Mouse (Mus musculus) heart, embryonic 12.5 days (tissue): ENCODE measurements around the gene Sar1a. TPM values are rescaled to one million over a fixed set of nuclear protein-coding genes. Genes with fewer than 3 reads are reported as not detected.

Experiments used
- ATAC-seq: fragments of 200-750 bp; cut with Nextera tagmentation; 2 replicates; pipeline ENCODE4 v1.8.0; 2017; ENCODE audit warnings: moderate TSS enrichment, moderate library complexity; ENCODE audit not compliant: insufficient number of reproducible peaks, low FRiP score
- H3K27ac ChIP-seq: fragments of 300-500 bp; sonication (generic); 2 replicates; pipeline ENCODE4 v1.5.1; 2016; ENCODE audit warnings: mild to moderate bottlenecking, moderate library complexity; ENCODE audit not compliant: poor library complexity, severe bottlenecking
- H3K27me3 ChIP-seq: fragments of 300-500 bp; sonication (generic); replicated peaks from 2 replicates; pipeline ENCODE4 v1.6.1; 2016; ENCODE audit warnings: mild to moderate bottlenecking, moderate library complexity
- H3K36me3 ChIP-seq: fragments of 300-500 bp; sonication (generic); 2 replicates; pipeline ENCODE4 v1.6.1; 2016; ENCODE audit warnings: mild to moderate bottlenecking, moderate library complexity
- H3K4me1 ChIP-seq: fragments of 300-500 bp; sonication (generic); replicated peaks from 2 replicates; pipeline ENCODE4 v1.6.1; 2016; ENCODE audit warnings: mild to moderate bottlenecking
- H3K4me2 ChIP-seq: fragments of 300-500 bp; sonication (generic); 2 replicates; pipeline ENCODE4 v1.6.1; 2016; ENCODE audit warnings: mild to moderate bottlenecking, moderate library complexity
- H3K4me3 ChIP-seq: fragments of 300-500 bp; sonication (generic); 2 replicates; pipeline ENCODE4 v1.5.1; 2016; ENCODE audit warnings: mild to moderate bottlenecking
- H3K9ac ChIP-seq: fragments of 300-500 bp; sonication (generic); 2 replicates; pipeline ENCODE4 v1.6.1; 2016; ENCODE audit warnings: mild to moderate bottlenecking, moderate library complexity
- H3K9me3 ChIP-seq: fragments of 300-500 bp; sonication (generic); replicated peaks from 2 replicates; pipeline ENCODE4 v1.6.1; 2016; ENCODE audit warnings: mild to moderate bottlenecking, moderate library complexity
- WGBS: fragments of 180-500 bp; shearing (Covaris S2); methylation state at CpG from one replicate; pipeline ENCODE4 v1.1.7; 2016; 5-methylcytosine and 5-hydroxymethylcytosine counted together
- polyA plus RNA-seq: library from polyadenylated mRNA; unstranded; fragments of >200 nt; fragmentation: Nextera tagmentation; extraction: Ambion mirVana; gene quantifications from 2 replicates; pipeline ENCODE4 v1.2.1, GENCODE M21; 2016

Sar1a gene
- polyA plus RNA-seq = 172 and 179 TPM in 2 replicates

DNA sequence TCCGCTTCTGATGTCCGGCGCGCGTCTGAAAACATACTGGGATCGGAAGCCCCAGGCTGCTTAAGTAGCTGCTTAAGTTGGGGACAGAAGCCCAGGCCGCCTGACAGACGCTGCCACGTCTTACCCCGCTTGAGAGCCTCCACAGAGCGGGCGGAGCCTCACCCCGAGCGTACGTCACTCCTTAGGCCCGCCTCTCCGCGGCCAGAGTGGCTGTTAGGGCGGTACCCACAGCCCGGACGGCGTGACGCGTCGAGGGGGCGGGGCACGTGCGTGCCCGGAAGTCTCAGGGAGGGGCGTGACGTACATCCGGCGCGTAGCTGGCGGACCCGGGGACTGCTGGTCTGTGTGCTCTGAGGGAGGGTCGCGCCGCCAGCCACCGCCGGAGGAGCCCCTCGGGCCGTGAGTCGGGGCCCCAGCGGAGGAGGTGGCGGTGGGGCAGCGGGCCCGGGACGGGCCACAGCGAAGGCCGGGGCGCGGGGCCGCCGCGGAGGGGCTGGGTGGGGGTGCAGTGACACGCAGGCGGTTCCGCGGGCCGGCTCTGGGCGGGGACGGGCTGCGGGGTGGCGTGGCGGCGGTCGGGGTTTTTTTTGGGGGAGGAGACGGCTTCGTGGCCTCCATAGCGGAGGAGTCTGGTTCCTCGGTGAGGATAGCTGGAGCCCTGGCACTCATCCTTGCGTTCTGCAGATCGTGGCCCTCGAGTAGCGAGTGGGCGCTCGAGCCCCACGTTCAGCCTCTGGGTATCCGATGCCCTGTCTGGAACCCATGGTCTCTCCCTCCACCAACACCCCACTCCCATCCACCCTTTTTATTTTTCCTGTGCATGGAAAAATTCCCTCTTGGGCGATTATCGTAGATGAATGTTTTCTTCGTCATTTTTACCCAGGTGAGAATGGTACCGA is at the start of gene Sar1a:
Sar1a (plus strand) TSS at position 285 of the 899 bp plus-strand sequence.
- peak within 1 kb of the TSS; percentile 97 for H3K9ac ChIP-seq
- under 1% methylated on average over 79 of the region's 84 CpGs for WGBS
- H3K36me3 ChIP-seq = peaks cover 15% of the 10 kb centered on the region
- peak within 1 kb of the TSS; percentile 95 for H3K4me2 ChIP-seq
- no peaks in the 10 kb centered on the region for H3K27me3 ChIP-seq
- peak; percentile 100 for ATAC-seq
- H3K9me3 ChIP-seq = no peaks in the 10 kb centered on the region
- peaks cover 15% of the 10 kb centered on the region for H3K4me1 ChIP-seq
- peak within 1 kb of the TSS; percentile 99 for H3K4me3 ChIP-seq
- H3K27ac ChIP-seq = peak within 1 kb of the TSS; percentile 81

DNA sequence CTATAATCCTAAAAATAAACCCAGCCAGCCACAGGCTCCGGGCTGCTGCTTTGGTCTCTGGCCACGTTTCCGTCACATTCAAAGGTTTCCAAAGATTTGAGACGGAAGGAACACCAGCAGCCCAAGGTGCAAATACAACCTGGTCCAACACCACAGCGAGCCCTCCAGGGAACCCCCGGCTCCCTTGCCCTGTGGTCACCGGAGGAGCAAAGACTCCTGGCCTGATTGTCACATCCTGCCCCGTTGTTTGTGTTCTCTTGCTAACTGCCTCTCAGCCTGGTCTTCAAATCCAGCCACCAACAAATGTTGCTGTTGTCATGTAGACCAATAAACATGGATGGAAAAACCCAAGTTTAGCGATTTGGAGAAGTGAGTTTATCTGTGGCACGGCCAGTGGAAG is 47.7 kb upstream of the Sar1a start:
- Histone ChIP-seq H3K27me3 (no peaks in the 10 kb centered on the region), H3K9me3 (0 out of 2 replicates have a peak, but pooled peaks cover 7% of the 10 kb centered on the region), H3K4me2 (no peak overlapping the region), H3K9ac (no peak overlapping the region), H3K27ac (no peak overlapping the region), H3K4me3 (no peak overlapping the region), H3K4me1 (peaks cover 12% of the 10 kb centered on the region), H3K36me3 (no peaks in the 10 kb centered on the region)
- ATAC-seq = no peak
- WGBS = 61% methylated on average over 10 of the region's 10 CpGs

DNA sequence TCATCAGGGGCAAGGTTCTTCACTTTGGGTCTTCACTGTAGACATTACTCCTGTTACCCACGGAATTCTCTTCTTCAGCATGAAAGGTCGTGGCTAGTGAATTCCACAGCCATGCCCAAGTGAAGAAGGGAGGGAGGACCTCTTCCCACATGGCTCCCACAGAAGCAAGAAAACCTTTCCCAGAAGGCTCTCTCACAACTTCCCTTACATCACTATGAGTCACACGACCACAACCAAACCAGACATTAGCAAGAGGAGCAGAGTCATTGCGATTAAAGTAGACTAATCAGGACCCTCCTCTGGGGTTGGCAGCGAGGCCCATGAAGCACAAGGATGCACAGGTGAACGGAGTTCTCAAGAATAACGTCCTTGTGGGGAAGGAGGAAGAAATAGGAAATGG is 43.0 kb upstream of the Sar1a start:
- ATAC-seq = no peak
- H3K36me3 ChIP-seq = no peaks in the 10 kb centered on the region
- H3K27me3 ChIP-seq = no peaks in the 10 kb centered on the region
- WGBS = 71% methylated on average over 7 of the region's 7 CpGs
- no peak overlapping the region for H3K9ac ChIP-seq
- H3K9me3 ChIP-seq = 0 out of 2 replicates have a peak, but pooled peaks cover 7% of the 10 kb centered on the region
- H3K4me3 ChIP-seq = no peak overlapping the region
- H3K4me2 ChIP-seq = no peak overlapping the region
- peaks cover 2% of the 10 kb centered on the region for H3K4me1 ChIP-seq
- H3K27ac ChIP-seq = no peak overlapping the region

DNA sequence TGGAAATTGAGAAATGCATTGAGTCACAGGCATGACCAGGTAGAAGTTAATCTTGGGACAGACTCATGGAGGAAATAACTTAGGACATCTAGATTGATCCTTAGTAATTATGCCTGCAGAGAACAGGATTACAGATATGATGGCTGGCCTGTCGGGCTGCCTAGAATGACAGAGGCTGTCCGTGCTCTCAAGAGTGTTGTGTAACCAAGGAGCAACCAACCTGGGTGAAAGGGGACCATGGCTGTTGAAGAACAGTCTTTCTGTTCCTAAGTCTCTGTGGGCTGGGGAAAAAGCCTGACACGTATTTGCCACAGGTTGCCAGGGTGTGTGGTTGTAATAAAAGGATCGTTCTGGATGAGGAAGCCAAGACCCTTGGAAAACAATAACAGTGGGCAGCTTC is 39.7 kb upstream of the Sar1a start:
- Histone ChIP-seq H3K4me1 (no peaks in the 10 kb centered on the region), H3K4me3 (no peak overlapping the region), H3K36me3 (no peaks in the 10 kb centered on the region), H3K4me2 (no peak overlapping the region), H3K9me3 (0 out of 2 replicates have a peak, but pooled peaks cover 7% of the 10 kb centered on the region), H3K9ac (no peak overlapping the region), H3K27me3 (no peaks in the 10 kb centered on the region), H3K27ac (no peak overlapping the region)
- no peak for ATAC-seq
- whole genome bisulfite sequencing = 73% methylated on average over 4 of the region's 4 CpGs

DNA sequence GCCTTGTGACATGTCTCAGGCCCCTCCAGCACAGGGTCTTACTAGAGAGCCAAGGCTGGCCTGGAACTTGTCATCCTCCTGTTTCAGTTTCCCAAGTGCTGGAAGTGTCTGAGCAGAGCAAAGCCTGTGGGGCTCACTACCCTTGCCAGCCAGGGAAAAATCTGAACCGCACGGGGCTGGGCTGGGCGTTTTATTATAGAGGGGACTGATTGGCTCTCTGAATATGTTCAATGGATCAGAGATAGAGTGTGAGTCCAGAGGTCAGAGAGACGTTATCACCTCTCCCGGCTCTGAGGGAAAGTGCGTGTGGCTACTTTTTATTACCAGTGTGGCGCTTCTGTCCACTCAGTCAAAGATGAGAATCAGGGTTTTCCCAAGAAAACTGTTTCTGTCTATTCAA is 33.5 kb upstream of the Sar1a start:
- Histone ChIP-seq H3K9ac (no peak overlapping the region), H3K27me3 (no peaks in the 10 kb centered on the region), H3K4me3 (no peak overlapping the region), H3K27ac (no peak overlapping the region), H3K36me3 (peaks cover 7% of the 10 kb centered on the region; the same call in 1 of the 2 replicates), H3K9me3 (no peaks in the 10 kb centered on the region), H3K4me2 (no peak overlapping the region), H3K4me1 (peaks cover 11% of the 10 kb centered on the region)
- no peak for ATAC-seq
- WGBS = 60% methylated on average over 7 of the region's 7 CpGs

DNA sequence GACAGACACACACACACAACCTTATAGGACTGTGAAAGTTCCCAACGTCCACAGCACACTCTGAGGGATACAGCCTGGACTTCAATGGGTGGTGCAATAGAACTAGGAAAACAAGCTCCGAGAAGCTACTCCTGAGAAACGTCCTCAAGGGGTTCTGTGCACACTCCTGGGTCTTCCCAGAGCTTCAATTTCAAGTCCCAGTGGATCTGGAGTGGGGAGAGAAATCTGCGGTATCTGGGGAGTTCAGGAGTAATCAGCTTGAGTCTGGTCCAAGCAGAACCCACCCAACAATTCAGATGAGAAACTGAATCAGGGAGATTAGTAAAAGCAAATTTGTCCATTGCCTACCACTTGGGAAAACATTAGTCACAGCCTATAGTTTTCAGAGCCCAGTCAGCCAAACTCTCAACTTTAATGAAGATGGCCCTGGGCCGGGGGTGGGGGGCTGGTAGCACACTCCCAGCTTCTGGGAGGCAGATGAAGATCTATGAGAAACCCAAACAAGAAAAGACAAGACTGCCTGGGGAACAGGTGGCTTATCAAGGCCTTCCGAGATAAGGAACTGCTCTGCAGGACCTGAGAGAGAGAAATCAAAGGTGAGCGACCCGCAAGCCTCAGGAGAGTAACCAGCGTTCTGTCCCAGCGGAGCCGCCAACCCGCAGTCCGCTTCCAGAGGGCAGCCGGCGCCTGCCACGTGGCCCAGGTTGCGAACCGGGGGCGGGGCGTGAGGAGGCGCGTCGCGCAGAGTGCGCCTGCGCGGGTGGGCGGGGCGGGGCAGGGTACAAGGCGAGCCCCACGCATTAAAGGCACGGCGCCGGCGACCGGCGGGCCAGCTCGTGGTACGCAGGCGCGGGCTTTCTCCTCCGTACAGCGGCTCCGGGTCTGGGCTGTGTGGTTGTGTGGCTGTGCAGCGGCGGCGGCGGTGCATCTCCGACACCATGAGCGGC is 32.0 kb upstream of the Sar1a start, which contains the start of gene Ppa1:
Ppa1 (plus strand) TSS at position 763 of the 947 bp plus-strand sequence.
- H3K9me3 ChIP-seq = no peaks in the 10 kb centered on the region
- H3K27ac ChIP-seq = peak within 1 kb of the TSS; percentile 83
- H3K27me3 ChIP-seq = no peaks in the 10 kb centered on the region
- H3K4me3 ChIP-seq = peak within 1 kb of the TSS; percentile 87
- H3K4me2 ChIP-seq = peak within 1 kb of the TSS; percentile 79
- peak; percentile 96 for ATAC-seq
- 2% methylated on average over 50 of the region's 50 CpGs for WGBS
- H3K4me1 ChIP-seq = peaks cover 11% of the 10 kb centered on the region
- peak within 1 kb of the TSS; percentile 89 for H3K9ac ChIP-seq
- H3K36me3 ChIP-seq = peaks cover 17% of the 10 kb centered on the region

DNA sequence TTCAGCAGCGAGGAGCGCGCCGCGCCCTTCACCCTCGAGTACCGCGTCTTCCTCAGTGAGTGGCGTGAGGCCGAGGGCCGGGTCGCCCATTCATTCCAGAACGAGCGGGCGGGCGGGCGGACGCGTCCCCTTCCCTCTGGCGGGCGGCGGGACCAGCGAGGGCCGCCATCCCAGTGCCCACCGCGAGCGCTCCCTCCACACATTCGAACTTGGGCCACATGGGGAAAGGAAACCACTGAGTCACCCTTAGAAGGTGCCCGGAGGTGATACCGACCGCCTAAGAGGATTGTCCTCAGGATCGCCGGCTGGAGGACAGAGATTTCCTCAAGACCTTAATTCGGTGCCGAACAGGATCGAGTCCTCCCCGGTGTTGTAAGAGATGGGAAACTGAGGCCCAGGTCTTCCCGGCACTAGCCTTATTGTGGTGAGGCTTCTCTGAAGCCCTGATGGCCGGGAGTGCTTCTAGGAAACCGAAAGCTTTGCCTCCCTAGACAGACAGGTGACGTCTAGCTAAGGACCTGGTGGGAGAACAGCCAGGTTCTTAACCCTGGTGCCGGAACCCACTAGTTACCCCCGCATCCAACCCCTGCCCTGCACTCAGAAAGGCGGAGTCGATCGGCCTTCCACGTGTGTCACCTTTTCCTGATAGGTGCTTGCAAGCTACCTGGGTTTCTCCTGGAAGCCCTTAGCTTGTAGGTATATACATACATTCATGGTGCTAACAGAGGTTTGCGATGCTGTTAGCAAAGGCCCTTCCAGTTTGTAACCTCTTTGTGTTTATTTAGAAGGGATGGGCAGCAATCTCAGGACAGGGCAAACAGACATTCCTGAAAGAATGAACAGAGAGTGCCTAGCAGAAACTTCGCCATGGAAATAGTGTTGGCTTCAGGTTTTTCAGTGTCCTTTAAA is 31.1 kb upstream of the Sar1a start:
- Histone ChIP-seq H3K9me3 (no peaks in the 10 kb centered on the region), H3K9ac (peak overlapping the region; percentile 89), H3K36me3 (peaks cover 19% of the 10 kb centered on the region), H3K4me2 (peak overlapping the region; percentile 79), H3K27ac (peak overlapping the region; percentile 83), H3K27me3 (no peaks in the 10 kb centered on the region), H3K4me3 (peak overlapping the region; percentile 87), H3K4me1 (peaks cover 11% of the 10 kb centered on the region)
- peak; percentile 73 for ATAC-seq
- 1% methylated on average over 43 of the region's 49 CpGs for WGBS

DNA sequence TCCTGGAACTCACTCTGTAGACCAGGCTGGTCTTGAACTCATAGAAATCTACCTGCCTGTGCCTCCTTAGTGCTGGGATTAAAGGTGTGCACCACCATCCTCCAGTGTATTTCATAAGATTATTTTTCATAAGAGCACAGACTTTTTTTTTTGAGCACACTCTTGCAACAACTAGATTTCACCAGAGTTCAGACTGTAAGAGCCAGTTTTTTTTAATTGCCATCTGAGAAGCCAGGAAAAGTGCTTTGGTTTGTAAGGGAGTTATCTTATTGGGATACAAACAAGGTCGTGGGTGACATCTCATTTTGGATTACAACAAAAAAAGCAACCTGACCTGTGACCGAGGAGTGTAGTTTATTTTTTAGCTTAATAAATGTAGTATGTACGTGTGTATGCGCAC is 26.0 kb upstream of the Sar1a start:
- H3K4me1 ChIP-seq = peaks cover 4% of the 10 kb centered on the region
- H3K36me3 ChIP-seq = peaks cover 30% of the 10 kb centered on the region
- H3K9me3 ChIP-seq = no peaks in the 10 kb centered on the region
- H3K27me3 ChIP-seq = no peaks in the 10 kb centered on the region
- 86% methylated on average over 4 of the region's 4 CpGs for WGBS
- H3K4me3 ChIP-seq = no peak overlapping the region
- no peak overlapping the region for H3K27ac ChIP-seq
- no peak for ATAC-seq
- H3K9ac ChIP-seq = no peak overlapping the region
- no peak overlapping the region for H3K4me2 ChIP-seq

DNA sequence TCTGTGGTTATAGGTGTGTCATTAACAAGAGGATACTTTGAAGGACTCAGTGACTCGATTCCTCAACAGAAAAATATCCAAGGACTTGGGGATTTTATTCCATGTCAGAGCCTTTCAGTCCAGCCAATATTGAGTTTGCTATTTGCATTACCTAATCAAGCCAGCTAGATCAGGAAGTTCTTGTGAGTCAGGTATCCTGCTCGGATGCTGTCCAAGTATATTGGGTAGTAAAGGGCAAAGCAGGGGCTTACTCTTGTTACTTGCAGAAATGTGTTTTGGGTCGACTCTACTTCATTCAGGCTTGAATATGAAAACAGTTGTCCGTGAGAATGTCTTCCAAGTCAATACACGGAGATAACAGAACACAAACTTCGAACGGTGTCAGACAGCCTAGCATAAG is 25.4 kb upstream of the Sar1a start:
- WGBS = 86% methylated on average over 7 of the region's 7 CpGs
- Histone ChIP-seq H3K27me3 (no peaks in the 10 kb centered on the region), H3K4me1 (no peaks in the 10 kb centered on the region), H3K27ac (no peak overlapping the region), H3K4me3 (no peak overlapping the region), H3K9me3 (no peaks in the 10 kb centered on the region), H3K36me3 (peaks cover 36% of the 10 kb centered on the region), H3K9ac (no peak overlapping the region), H3K4me2 (no peak overlapping the region)
- ATAC-seq = no peak

DNA sequence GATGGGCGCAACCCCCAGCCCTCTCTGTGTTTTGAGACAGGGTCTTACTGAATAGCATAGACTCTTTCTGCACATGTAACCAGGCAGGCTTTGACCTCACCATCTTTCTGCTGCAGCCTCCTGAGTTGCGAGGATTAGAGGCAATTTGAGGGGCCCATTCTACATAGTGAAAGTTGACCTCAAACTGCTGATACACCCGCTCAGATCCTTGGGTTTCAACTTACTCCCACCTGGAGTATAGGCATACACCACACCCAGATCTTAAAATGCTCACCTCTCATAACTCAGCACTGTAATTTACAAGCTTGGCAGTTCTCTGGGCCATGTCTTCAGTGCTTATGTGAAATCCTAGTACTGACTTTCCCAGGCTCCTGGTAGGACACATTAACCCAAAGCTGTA is 24.9 kb upstream of the Sar1a start:
- no peaks in the 10 kb centered on the region for H3K27me3 ChIP-seq
- no peak for ATAC-seq
- no peak overlapping the region for H3K4me3 ChIP-seq
- peaks cover 40% of the 10 kb centered on the region for H3K36me3 ChIP-seq
- H3K27ac ChIP-seq = no peak overlapping the region
- no peaks in the 10 kb centered on the region for H3K9me3 ChIP-seq
- no peak overlapping the region for H3K4me2 ChIP-seq
- H3K4me1 ChIP-seq = no peaks in the 10 kb centered on the region
- H3K9ac ChIP-seq = no peak overlapping the region
- 87% methylated on average over 3 of the region's 3 CpGs for WGBS
